ENCODE assay signal across 8 mouse cellular contexts in genomic region chr19:29101591-29101990, GRCm38 (mm10). TPM values are rescaled to one million over a fixed set of nuclear protein-coding genes. Genes with fewer than 3 reads are reported as not detected.
DNase-seq lines count a peak whose midpoint lies in the region; ATAC-seq and TF ChIP-seq lines count a peak whose summit lies in the region.

No protein-coding gene starts in this region.

- H3K9me3 ChIP-seq in forebrain, embryonic 12.5 days = no peaks in the 10 kb centered on the region
- H3K9me3 ChIP-seq in liver, embryonic 12.5 days (replicated peaks) = no peaks in the 10 kb centered on the region

- intact Hi-C loops in left cerebral cortex, postnatal 10 days (cut with DNase I) = loop anchor here (5.0 kb wide), 1 partner anchor 151 kb away; the partner anchor contains the start of gene Jak2
- intact Hi-C loops in left cerebral cortex, postnatal 4 days (cut with DNase I) = loop anchor here (5.0 kb wide), 1 partner anchor 151 kb away; the partner anchor contains the start of gene Jak2

- H3K4me3 ChIP-seq in forebrain, embryonic 12.5 days (replicated peaks) = peak overlapping the region; percentile 80
- H3K4me3 ChIP-seq in liver, embryonic 12.5 days = peak overlapping the region; percentile 82
- peak overlapping the region; percentile 77 for H3K4me3 ChIP-seq in small intestine, adult 2 months (ENCODE audit: low read depth, low read length)

- WGBS in forebrain, embryonic 12.5 days = under 1% methylated on average over 27 of the region's 27 CpGs
- 2% methylated on average over 27 of the region's 27 CpGs for WGBS in liver, embryonic 12.5 days (ENCODE audit: insufficient replicate concordance)
- under 1% methylated on average over 27 of the region's 27 CpGs for WGBS in small intestine, adult 2 months

- H3K9ac ChIP-seq in forebrain, embryonic 12.5 days = peak overlapping the region; percentile 71
- H3K9ac ChIP-seq in liver, embryonic 12.5 days = peak overlapping the region; percentile 83

- TF ChIP-seq POLR2A in small intestine, adult 2 months (IDR thresholded peaks at IDR 0.05; ENCODE audit: low read depth, low read length) = no peak

- peak overlapping the region; percentile 81 for H3K4me2 ChIP-seq in forebrain, embryonic 12.5 days
- peak overlapping the region; percentile 99 for H3K4me2 ChIP-seq in liver, embryonic 12.5 days

- 0 out of 2 replicates have a peak, but pooled peaks cover 9% of the 10 kb centered on the region for H3K27me3 ChIP-seq in forebrain, embryonic 12.5 days
- no peaks in the 10 kb centered on the region; the same call in 1 of the 2 replicates for H3K27me3 ChIP-seq in liver, embryonic 12.5 days (replicated peaks)
- no peaks in the 10 kb centered on the region for H3K27me3 ChIP-seq in small intestine, adult 2 months (ENCODE audit: control insufficient read depth, insufficient read depth, low read length)

- peak; percentile 32 to 73 for DNase-seq in left cerebral cortex, postnatal 10 days (ENCODE audit: extremely low spot score in 1 of 2, low spot score in 2 of 2)
- DNase-seq in left cerebral cortex, postnatal 4 days = no peak
- peak; percentile 52 for DNase-seq in NIH3T3 (ENCODE audit: low read depth)
- no peak for DNase-seq in adrenal gland, postnatal 25 days
- no peak for DNase-seq in left cerebral cortex, adult 11 months (ENCODE audit: low spot score)

- no peak overlapping the region for H3K27ac ChIP-seq in forebrain, embryonic 12.5 days
- H3K27ac ChIP-seq in liver, embryonic 12.5 days = peak overlapping the region; percentile 77
- no peak overlapping the region for H3K27ac ChIP-seq in small intestine, adult 2 months (ENCODE audit: insufficient read depth, low read depth, low read length)

- H3K4me1 ChIP-seq in forebrain, embryonic 12.5 days = peaks cover 13% of the 10 kb centered on the region
- H3K4me1 ChIP-seq in liver, embryonic 12.5 days = peaks cover 51% of the 10 kb centered on the region
- no peaks in the 10 kb centered on the region for H3K4me1 ChIP-seq in small intestine, adult 2 months (ENCODE audit: control insufficient read depth, insufficient read depth, insufficient read length, low read length)

- ATAC-seq in forebrain, embryonic 12.5 days (ENCODE audit: low FRiP score) = peak; percentile 37; the same call in 1 of the 2 replicates
- ATAC-seq in liver, embryonic 12.5 days = no peak; the same call in 1 of the 2 replicates

- H3K36me3 ChIP-seq in forebrain, embryonic 12.5 days (replicated peaks) = no peaks in the 10 kb centered on the region
- peaks cover 27% of the 10 kb centered on the region for H3K36me3 ChIP-seq in liver, embryonic 12.5 days
- no peaks in the 10 kb centered on the region for H3K36me3 ChIP-seq in small intestine, adult 2 months (ENCODE audit: control insufficient read depth, insufficient read depth, low read length)

- no peak for TF ChIP-seq CTCF in small intestine, adult 2 months (IDR thresholded peaks at IDR 0.05; ENCODE audit: extremely low read depth, insufficient read length, insufficient replicate concordance, low read depth, low read length)

RNA-seq across cellular contexts. Expression of gene Rcl1, which starts 0.4 kb away (rescaled TPM):
- 10 to 100 TPM; 19.6 to 19.8 TPM for total RNA-seq in left cerebral cortex, postnatal 10 days (2021)
- total RNA-seq in left cerebral cortex, postnatal 4 days (2021) = 10 to 100 TPM; 18.1 to 18.3 TPM
- 42.1 and 43.8 TPM in 2 replicates for polyA plus RNA-seq in forebrain, embryonic 12.5 days (2016; fragmentation: Nextera tagmentation; extraction: Ambion mirVana)
- 81.1 and 83.7 TPM in 2 replicates for polyA plus RNA-seq in liver, embryonic 12.5 days (2016; fragmentation: Nextera tagmentation; extraction: Ambion mirVana)
- polyA plus RNA-seq in small intestine, adult 2 months (2012; rRNA removed) = 5.5 and 9.9 TPM in 2 replicates
- 32.4 and 32.9 TPM in 2 replicates for total RNA-seq in adrenal gland, postnatal 25 days (2021)

RNA-seq across cellular contexts. Expression of gene Ak3, which starts 53.8 kb away (rescaled TPM):
- 10 to 100 TPM; 43.5 to 46.5 TPM for total RNA-seq in left cerebral cortex, postnatal 10 days (2021)
- total RNA-seq in left cerebral cortex, postnatal 4 days (2021) = 10 to 100 TPM; 43.9 to 47.5 TPM
- polyA plus RNA-seq in forebrain, embryonic 12.5 days (2016; fragmentation: Nextera tagmentation; extraction: Ambion mirVana) = 68.0 and 68.6 TPM in 2 replicates
- polyA plus RNA-seq in liver, embryonic 12.5 days (2016; fragmentation: Nextera tagmentation; extraction: Ambion mirVana) = 56.9 and 59.3 TPM in 2 replicates
- 96.9 and 124 TPM in 2 replicates for polyA plus RNA-seq in small intestine, adult 2 months (2012; rRNA removed)
- total RNA-seq in adrenal gland, postnatal 25 days (2021) = 240 and 253 TPM in 2 replicates

Comparison
In these comparisons a context has a peak if more than half of its experiments do, and no peak if none do; other contexts are left out.
1. DNase-seq: peak in left cerebral cortex, postnatal 10 days (2 of 2) and NIH3T3 (single experiment); none in left cerebral cortex, postnatal 4 days (single experiment), adrenal gland, postnatal 25 days (single experiment) and left cerebral cortex, adult 11 months (single experiment).
2. Peak in every context shown above with its lines, with median percentiles within 50 percentile points of each other: H3K4me3 ChIP-seq.